Mouse (Mus musculus) lung, adult 10 weeks (tissue): ENCODE measurements around the gene Scn9a. TPM values are rescaled to one million over a fixed set of nuclear protein-coding genes. Genes with fewer than 3 reads are reported as not detected.

Experiments
- polyA plus RNA-seq: library from polyadenylated mRNA; stranded (reverse); fragments of 350-450 nt; fragmentation: Illumina TruSeq; extraction: RNeasy Lipid Tissue Mini Kit (QIAGEN cat#74804); gene quantifications from one replicate; pipeline ENCODE4 v1.2.3, GENCODE M21; 2014; ENCODE audit warnings: low read depth, low replicate concordance; ENCODE audit not compliant: insufficient read depth

The Scn9a gene
- not detected for polyA plus RNA-seq

DNA sequence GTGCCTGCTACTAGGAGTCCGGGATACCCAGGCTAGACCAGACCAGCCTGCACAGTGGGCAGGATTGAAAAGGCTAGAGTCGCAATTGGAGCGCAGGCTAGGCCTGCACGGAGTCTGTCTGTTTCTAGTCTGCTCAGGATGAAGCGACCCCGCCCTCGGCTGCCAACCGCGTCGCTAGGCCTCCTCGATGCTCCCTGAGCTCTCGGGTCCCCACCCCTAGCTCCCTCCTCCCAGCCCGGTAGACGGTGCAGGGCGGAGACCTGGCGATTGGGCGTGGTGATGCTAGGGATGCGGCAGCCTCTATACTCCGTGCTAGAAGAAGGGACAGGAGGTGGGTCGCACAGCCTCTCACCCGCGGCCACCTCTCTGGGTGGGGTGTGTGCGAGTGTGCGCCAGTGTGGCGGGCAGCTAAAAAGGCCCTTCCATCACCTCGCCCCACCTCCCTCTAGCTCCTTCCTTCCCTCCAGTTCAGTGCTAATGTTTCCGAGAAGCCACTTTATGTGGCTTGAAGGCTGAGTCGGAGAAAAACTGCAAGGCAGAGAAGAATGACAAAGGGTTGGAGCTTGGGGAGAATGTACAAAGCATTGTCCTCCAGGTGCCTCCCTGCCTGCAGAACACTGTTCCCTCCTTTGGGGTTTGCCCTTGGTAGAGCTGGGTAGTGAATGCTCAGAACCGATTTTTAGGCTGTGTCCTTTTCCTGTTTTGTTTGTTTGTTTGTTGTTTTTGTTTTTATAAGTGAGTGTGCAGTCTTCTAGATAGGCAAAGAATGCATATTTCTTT, at the start of gene Scn9a:
TSS of gene Scn9a (minus strand) at position 383 of the 780 bp plus-strand sequence.

DNA sequence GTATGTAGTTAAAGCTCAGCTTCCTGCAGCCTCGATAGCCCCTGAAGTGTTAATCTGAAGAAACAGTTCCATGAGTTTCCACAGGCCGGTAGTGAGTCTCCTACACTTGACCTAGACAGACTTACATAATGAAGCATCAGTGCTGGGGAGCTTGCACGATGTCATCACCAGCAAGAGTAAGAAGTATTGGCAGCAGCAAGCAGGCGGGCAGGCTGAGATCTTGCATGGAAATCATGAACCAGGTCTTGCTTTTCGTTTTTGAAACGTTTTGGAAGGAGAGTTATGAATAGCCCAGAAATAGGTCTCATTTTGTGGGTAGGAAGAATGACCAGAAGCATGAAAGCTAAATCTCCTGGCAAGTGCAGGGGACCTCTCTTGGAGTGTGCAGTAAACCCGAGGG, 194.1 kb downstream of the Scn9a start, which contains the start of gene Scn1a:
TSS of gene Scn1a (minus strand) at position 130 of the 400 bp plus-strand sequence.

Other genes with a start within 250 kb of the Scn9a start
- gene Scn1a, start 194.1 kb downstream of the Scn9a start, polyA plus RNA-seq = not detected
- 43.6 TPM for gene Scn7a, start 150.0 kb upstream of the Scn9a start, polyA plus RNA-seq